In the genomic region with DNA sequence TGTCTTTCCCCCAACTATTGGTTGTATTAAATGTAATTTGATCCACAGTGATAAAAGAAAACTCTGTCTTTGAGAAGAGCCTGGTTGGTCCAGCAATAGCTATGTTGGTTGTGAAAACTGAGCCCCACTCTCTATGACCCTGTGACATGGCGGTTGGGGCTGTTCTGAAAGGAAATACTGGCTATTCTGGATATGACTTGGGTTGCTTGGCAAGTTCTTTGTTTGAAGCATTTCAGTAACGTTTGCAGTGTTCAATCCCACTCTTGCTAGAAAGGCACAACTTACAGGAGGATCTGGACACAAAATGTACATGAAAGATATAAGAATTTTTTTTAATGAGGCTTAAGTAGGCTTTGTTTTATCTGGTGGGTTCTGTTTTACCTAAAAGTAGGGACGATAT, we compare ENCODE assay signal across 29 mouse cellular contexts.
"Had no signal": no experiment of that assay in that cellular context is flagged by ENCODE, and none has a peak within 500 bp of the region (broad histone marks: within the 10 kb centered on the region; RNA-seq: fewer than 3 reads in every experiment).

No protein-coding gene starts in this region.

- H3K27ac ChIP-seq: limb, embryonic 10.5 days; limb, embryonic 12.5 days; limb, embryonic 13.5 days; limb, embryonic 15.5 days; liver, embryonic 12.5 days; liver, embryonic 13.5 days; liver, embryonic 14.5 days; liver, embryonic 15.5 days; lung, embryonic 15.5 days; macrophage; midbrain, embryonic 10.5 days; midbrain, embryonic 12.5 days; midbrain, embryonic 13.5 days; midbrain, embryonic 15.5 days had no signal

- H3K4me3 ChIP-seq: limb, embryonic 10.5 days; limb, embryonic 12.5 days; limb, embryonic 13.5 days; limb, embryonic 15.5 days; liver, embryonic 12.5 days; liver, embryonic 13.5 days; liver, embryonic 15.5 days; lung, embryonic 15.5 days; megakaryocyte, embryonic 14.5 days; midbrain, embryonic 10.5 days; midbrain, embryonic 12.5 days; midbrain, embryonic 13.5 days; midbrain, embryonic 15.5 days; myocyte had no signal

- H3K9me3 ChIP-seq: limb, embryonic 10.5 days; limb, embryonic 12.5 days; limb, embryonic 13.5 days; limb, embryonic 15.5 days; liver, embryonic 12.5 days; liver, embryonic 13.5 days; liver, embryonic 15.5 days; lung, embryonic 15.5 days; megakaryocyte, embryonic 14.5 days; midbrain, embryonic 10.5 days; midbrain, embryonic 12.5 days; midbrain, embryonic 13.5 days; midbrain, embryonic 15.5 days had no signal

- H3K9ac ChIP-seq: limb, embryonic 12.5 days; limb, embryonic 13.5 days; limb, embryonic 15.5 days; liver, embryonic 12.5 days; liver, embryonic 13.5 days; liver, embryonic 14.5 days; liver, embryonic 15.5 days; liver, postnatal 0 days; lung, embryonic 14.5 days; lung, embryonic 15.5 days; midbrain, embryonic 12.5 days; midbrain, embryonic 13.5 days; midbrain, embryonic 15.5 days had no signal

- H3K4me2 ChIP-seq: limb, embryonic 12.5 days; limb, embryonic 13.5 days; limb, embryonic 15.5 days; liver, embryonic 11.5 days; liver, embryonic 12.5 days; liver, embryonic 13.5 days; liver, embryonic 15.5 days; lung, embryonic 14.5 days; lung, embryonic 15.5 days; midbrain, embryonic 11.5 days; midbrain, embryonic 12.5 days; midbrain, embryonic 13.5 days; midbrain, embryonic 15.5 days had no signal

- H3K27me3 ChIP-seq: limb, embryonic 12.5 days; limb, embryonic 15.5 days; liver, embryonic 12.5 days; liver, embryonic 13.5 days; liver, embryonic 15.5 days; lung, embryonic 15.5 days; megakaryocyte, embryonic 14.5 days; midbrain, embryonic 12.5 days; midbrain, embryonic 13.5 days; midbrain, embryonic 15.5 days had no signal

- H3K36me3 ChIP-seq: limb, embryonic 10.5 days; limb, embryonic 12.5 days; limb, embryonic 13.5 days; limb, embryonic 15.5 days; liver, embryonic 12.5 days; liver, embryonic 13.5 days; liver, embryonic 15.5 days; lung, embryonic 15.5 days; midbrain, embryonic 10.5 days; midbrain, embryonic 12.5 days; midbrain, embryonic 13.5 days; midbrain, embryonic 15.5 days had no signal

- H3K4me1 ChIP-seq: limb, embryonic 10.5 days; limb, embryonic 12.5 days; limb, embryonic 13.5 days; limb, embryonic 15.5 days; liver, embryonic 12.5 days; liver, embryonic 13.5 days; liver, embryonic 15.5 days; lung, embryonic 15.5 days; midbrain, embryonic 10.5 days; midbrain, embryonic 12.5 days; midbrain, embryonic 13.5 days; midbrain, embryonic 15.5 days had no signal

- DNase-seq: left cerebral cortex, postnatal 4 days; liver; liver, embryonic 13.5 days; liver, postnatal 0 days; lung, adult 18-20 months; lung, adult 2 months; lung, embryonic 14.5 days; lung, postnatal 10 days; lung, postnatal 14 days; lung, postnatal 36 days; lung, postnatal 4 days; midbrain, embryonic 14.5 days had no signal
